Mouse (Mus musculus) kidney, embryonic 16.5 days (tissue): ENCODE data around the gene Pitx1. TPM values are rescaled to one million over a fixed set of nuclear protein-coding genes. Genes with fewer than 3 reads are reported as not detected.

Source experiments
- ATAC-seq: fragments of 200-750 bp; cut with Nextera tagmentation; 2 replicates; pipeline ENCODE4 v1.8.0; 2017; ENCODE audit warnings: moderate TSS enrichment; ENCODE audit not compliant: low FRiP score, low TSS enrichment
- H3K27ac ChIP-seq: fragments of 300-500 bp; sonication (generic); 2 replicates; pipeline ENCODE4 v1.5.1; 2014; ENCODE audit warnings: low read length
- H3K27me3 ChIP-seq: fragments of 300-500 bp; sonication (generic); 2 replicates; pipeline ENCODE4 v1.6.1; 2014; ENCODE audit warnings: low read length, control low read depth, mixed read lengths; ENCODE audit not compliant: insufficient read depth
- H3K36me3 ChIP-seq: fragments of 300-500 bp; sonication (generic); 2 replicates; pipeline ENCODE4 v1.6.1; 2014; ENCODE audit warnings: low read length, control low read depth, mixed read lengths; ENCODE audit not compliant: insufficient read depth
- H3K4me1 ChIP-seq: fragments of 300-500 bp; sonication (generic); 2 replicates; pipeline ENCODE4 v1.6.1; 2014; ENCODE audit warnings: low read length, control low read depth, mixed read lengths; ENCODE audit not compliant: insufficient read depth
- H3K4me2 ChIP-seq: fragments of 300-500 bp; sonication (generic); replicated peaks from 2 replicates; pipeline ENCODE4 v1.6.1; 2014; ENCODE audit warnings: low read depth, low read length
- H3K4me3 ChIP-seq: fragments of 300-500 bp; sonication (generic); 2 replicates; pipeline ENCODE4 v1.5.1; 2014; ENCODE audit warnings: mild to moderate bottlenecking, low read length
- H3K9ac ChIP-seq: fragments of 300-500 bp; sonication (generic); replicated peaks from 2 replicates; pipeline ENCODE4 v1.6.1; 2014; ENCODE audit warnings: low read length
- H3K9me3 ChIP-seq: fragments of 300-500 bp; sonication (generic); 2 replicates; pipeline ENCODE4 v1.6.1; 2016; ENCODE audit warnings: low read length, control low read depth
- WGBS: fragments of 180-500 bp; shearing (Covaris S2); extraction: QIAGEN DNeasy Blood & Tissue Kit; methylation state at CpG from one replicate; pipeline ENCODE4 v1.1.7; 2014; 5-methylcytosine and 5-hydroxymethylcytosine counted together
- polyA plus RNA-seq: library from polyadenylated mRNA; unstranded; fragments of >200 nt; fragmentation: Nextera tagmentation; extraction: Ambion mirVana; gene quantifications from 2 replicates; pipeline ENCODE4 v1.2.1, GENCODE M21; 2015

Gene Pitx1
- polyA plus RNA-seq, 1 experiment from 2014 or later, result 2.1 TPM

GRCm38 (mm10) chr13:55803973-55804372 is 32.0 kb downstream of the Pitx1 start:
- Histone ChIP-seq H3K27me3 (no peaks in the 10 kb centered on the region), H3K4me1 (no peaks in the 10 kb centered on the region), H3K36me3 (no peaks in the 10 kb centered on the region), H3K4me3 (no peak overlapping the region), H3K27ac (no peak overlapping the region), H3K4me2 (no peak overlapping the region), H3K9ac (no peak overlapping the region), H3K9me3 (peaks cover 3% of the 10 kb centered on the region; the same call in 1 of the 2 replicates)
- no peak for ATAC-seq
- 88% methylated on average over 1 of the region's 1 CpGs for WGBS

GRCm38 (mm10) chr13:55801246-55801645 is 34.7 kb downstream of the Pitx1 start:
- 71% methylated on average over 2 of the region's 2 CpGs for WGBS
- Histone ChIP-seq H3K4me2 (no peak overlapping the region), H3K9me3 (peaks cover 3% of the 10 kb centered on the region; the same call in 1 of the 2 replicates), H3K4me3 (no peak overlapping the region), H3K9ac (no peak overlapping the region), H3K27ac (no peak overlapping the region), H3K4me1 (no peaks in the 10 kb centered on the region), H3K27me3 (no peaks in the 10 kb centered on the region), H3K36me3 (no peaks in the 10 kb centered on the region)
- ATAC-seq, result no peak

DNA sequence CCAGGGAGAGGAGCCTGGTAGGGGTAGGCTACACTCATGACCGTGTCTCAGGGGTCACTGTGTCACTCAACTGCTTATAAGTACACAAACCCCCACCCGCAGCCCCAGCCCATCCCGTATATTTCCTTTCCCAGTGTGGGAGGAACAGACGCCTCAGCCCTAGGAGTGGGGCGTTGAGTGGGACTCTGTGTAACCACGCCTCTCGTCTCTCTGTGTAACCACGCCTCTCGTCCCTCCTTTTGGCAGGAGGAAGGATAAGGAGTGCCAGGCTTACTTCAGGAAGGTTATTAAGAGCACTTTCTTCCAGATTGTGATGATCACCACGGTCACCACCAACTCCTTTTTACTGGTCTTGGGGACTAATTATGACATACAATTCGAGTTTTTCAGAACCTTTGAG is 49.9 kb downstream of the Pitx1 start:
- ATAC-seq, result no peak; the same call in 1 of the 2 replicates
- no peak overlapping the region for H3K9ac ChIP-seq
- no peaks in the 10 kb centered on the region for H3K4me1 ChIP-seq

DNA sequence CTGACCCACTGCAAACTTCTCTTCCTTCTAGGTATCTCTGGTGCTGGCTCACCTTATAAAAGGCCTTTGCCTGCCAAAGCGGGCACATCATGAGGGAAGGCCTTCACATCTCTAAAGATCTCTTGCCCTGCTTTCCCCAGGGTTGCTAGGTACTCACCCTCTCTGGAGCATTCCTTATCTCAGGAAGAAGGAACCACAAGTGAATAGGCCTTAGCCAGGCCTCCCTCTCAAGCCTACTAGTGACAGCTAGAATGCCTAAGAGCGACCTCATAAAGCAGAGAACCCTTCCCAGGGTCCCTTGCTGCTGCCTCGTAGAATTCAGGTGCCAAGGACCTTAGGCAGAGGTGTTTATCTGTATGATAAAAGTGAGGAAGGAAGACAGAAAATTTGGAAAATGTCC is 51.7 kb downstream of the Pitx1 start, which contains the start of gene Catsper3:
Gene Catsper3, plus strand, starts transcription at position 301 of the 400 bp plus-strand sequence.
- Histone ChIP-seq H3K4me3 (no peak within 1 kb of the TSS), H3K9ac (no peak within 1 kb of the TSS), H3K4me1 (no peaks in the 10 kb centered on the region), H3K4me2 (no peak within 1 kb of the TSS), H3K27me3 (no peaks in the 10 kb centered on the region), H3K27ac (no peak within 1 kb of the TSS), H3K9me3 (no peaks in the 10 kb centered on the region), H3K36me3 (no peaks in the 10 kb centered on the region)
- 89% methylated on average over 3 of the region's 3 CpGs for WGBS
- no peak for ATAC-seq

More for the DNA sequence above, 49.9 kb downstream of the Pitx1 start:
- Histone ChIP-seq H3K4me2 (no peak overlapping the region), H3K36me3 (no peaks in the 10 kb centered on the region), H3K27me3 (no peaks in the 10 kb centered on the region), H3K4me3 (no peak overlapping the region), H3K9me3 (peaks cover 3% of the 10 kb centered on the region; the same call in 1 of the 2 replicates), H3K27ac (no peak overlapping the region)
- 44% methylated on average over 11 of the region's 11 CpGs for WGBS

- Histone ChIP-seq H3K27me3 (no peaks in the 10 kb centered on the region), H3K4me1 (peaks cover 7% of the 10 kb centered on the region), H3K4me3 (no peak overlapping the region), H3K9ac (0 out of 2 replicates have a peak overlapping the region, but pooled peaks have one; percentile 22), H3K9me3 (no peaks in the 10 kb centered on the region), H3K27ac (no peak overlapping the region), H3K4me2 (peak overlapping the region; percentile 12; the same call in 1 of the 2 replicates), H3K36me3 (no peaks in the 10 kb centered on the region)
- ATAC-seq, result no peak
- WGBS, result 10% methylated on average over 11 of the region's 11 CpGs
These were observed 60.9 kb downstream of the Pitx1 start for GRCm38 (mm10) chr13:55775056-55775455.

Other genes starting within 250 kb of the Pitx1 start
- 20.0 and 26.3 TPM in 2 replicates for gene B4galt7, start 236.3 kb downstream of the Pitx1 start, polyA plus RNA-seq
- 54.5 and 60.7 TPM in 2 replicates for gene Caml, start 213.2 kb downstream of the Pitx1 start, polyA plus RNA-seq
- gene Ddx46, start 201.2 kb downstream of the Pitx1 start, polyA plus RNA-seq, result 37.5 and 39.7 TPM in 2 replicates
- gene B230219D22Rik, start 143.1 kb downstream of the Pitx1 start, polyA plus RNA-seq, result 55.2 and 62.2 TPM in 2 replicates
- 97.2 and 99.7 TPM in 2 replicates for gene Txndc15, start 121.5 kb downstream of the Pitx1 start, polyA plus RNA-seq
- 52.5 and 52.7 TPM in 2 replicates for gene Pcbd2, start 108.8 kb downstream of the Pitx1 start, polyA plus RNA-seq
- gene Catsper3, start 51.6 kb downstream of the Pitx1 start, polyA plus RNA-seq, result 0.16 and 0.18 TPM in 2 replicates